Mouse (Mus musculus): ENCODE data around the gene Nckap5.

GRCm38 (mm10) chr1:126132316-126132715, 698.3 kb downstream of the Nckap5 start:
- TF ChIP-seq CTCF (IDR thresholded peaks at IDR 0.05; ENCODE audit: low read depth, low read length) (no peak), POLR2A (IDR thresholded peaks at IDR 0.05; ENCODE audit: extremely low read depth, insufficient read depth, low read length) (no peak)

Measured in liver, adult 2 months (tissue).